Mouse (Mus musculus) limb, embryonic 12.5 days (tissue): ENCODE data around the gene Thtpa. TPM values are rescaled to one million over a fixed set of nuclear protein-coding genes. Genes with fewer than 3 reads are reported as not detected.

Source experiments
- ATAC-seq: fragments of 200-750 bp; cut with Nextera tagmentation; 2 replicates; pipeline ENCODE4 v1.8.0; 2017; ENCODE audit warnings: low read depth, moderate TSS enrichment; ENCODE audit not compliant: insufficient number of reproducible peaks, insufficient read depth, low FRiP score, low TSS enrichment
- H3K27ac ChIP-seq: fragments of 300-500 bp; sonication (generic); 2 replicates; pipeline ENCODE4 v1.5.1; 2016; ENCODE audit warnings: mild to moderate bottlenecking, moderate library complexity
- H3K27me3 ChIP-seq: fragments of 300-500 bp; sonication (generic); 2 replicates; pipeline ENCODE4 v1.6.1; 2016; ENCODE audit warnings: mild to moderate bottlenecking, moderate library complexity
- H3K36me3 ChIP-seq: fragments of 300-500 bp; sonication (generic); 2 replicates; pipeline ENCODE4 v1.6.1; 2016; ENCODE audit warnings: mild to moderate bottlenecking, moderate library complexity
- H3K4me1 ChIP-seq: fragments of 300-500 bp; sonication (generic); replicated peaks from 2 replicates; pipeline ENCODE4 v1.6.1; 2016
- H3K4me2 ChIP-seq: fragments of 300-500 bp; sonication (generic); 2 replicates; pipeline ENCODE4 v1.6.1; 2016; ENCODE audit warnings: mild to moderate bottlenecking, moderate library complexity
- H3K4me3 ChIP-seq: fragments of 300-500 bp; sonication (generic); replicated peaks from 2 replicates; pipeline ENCODE4 v1.5.1; 2016; ENCODE audit warnings: mild to moderate bottlenecking
- H3K9ac ChIP-seq: fragments of 300-500 bp; sonication (generic); replicated peaks from 2 replicates; pipeline ENCODE4 v1.6.1; 2016; ENCODE audit warnings: mild to moderate bottlenecking, moderate library complexity
- H3K9me3 ChIP-seq: fragments of 300-500 bp; sonication (generic); 2 replicates; pipeline ENCODE4 v1.6.1; 2016; ENCODE audit warnings: mild to moderate bottlenecking, moderate library complexity
- WGBS: fragments of 180-500 bp; shearing (Covaris S2); methylation state at CpG from one replicate; pipeline ENCODE4 v1.1.7; 2016; 5-methylcytosine and 5-hydroxymethylcytosine counted together
- polyA plus RNA-seq: library from polyadenylated mRNA; unstranded; fragments of >200 nt; fragmentation: Nextera tagmentation; extraction: Ambion mirVana; gene quantifications from 2 replicates; pipeline ENCODE4 v1.2.1, GENCODE M21; 2016

Gene Thtpa
- polyA plus RNA-seq, 1 experiment from 2014 or later = 24.0 TPM

- Histone ChIP-seq H3K9ac (no peak overlapping the region), H3K27ac (no peak overlapping the region), H3K4me1 (peaks cover 29% of the 10 kb centered on the region), H3K27me3 (peaks cover 61% of the 10 kb centered on the region), H3K4me2 (peak overlapping the region; percentile 6; the same call in 1 of the 2 replicates), H3K9me3 (no peaks in the 10 kb centered on the region), H3K36me3 (no peaks in the 10 kb centered on the region), H3K4me3 (no peak overlapping the region)
- 46% methylated on average over 9 of the region's 9 CpGs for WGBS
- no peak for ATAC-seq
Observed at GRCm38 (mm10) chr14:55108202-55108870, 13.8 kb downstream of the Thtpa start.

GRCm38 (mm10) chr14:55109048-55109873 is 14.7 kb downstream of the Thtpa start:
- 13% methylated on average over 21 of the region's 21 CpGs for WGBS
- Histone ChIP-seq H3K36me3 (no peaks in the 10 kb centered on the region), H3K4me1 (peaks cover 36% of the 10 kb centered on the region)

GRCm38 (mm10) chr14:55110076-55110475 is 15.5 kb downstream of the Thtpa start:
- H3K4me3 ChIP-seq = no peak overlapping the region
- no peaks in the 10 kb centered on the region for H3K9me3 ChIP-seq
- no peak overlapping the region for H3K4me2 ChIP-seq
- no peak overlapping the region for H3K9ac ChIP-seq
- peaks cover 41% of the 10 kb centered on the region for H3K4me1 ChIP-seq
- 19% methylated on average over 9 of the region's 9 CpGs for WGBS
- no peak overlapping the region for H3K27ac ChIP-seq
- no peaks in the 10 kb centered on the region for H3K36me3 ChIP-seq
- no peak for ATAC-seq
- H3K27me3 ChIP-seq = peaks cover 79% of the 10 kb centered on the region

More at GRCm38 (mm10) chr14:55109048-55109873, 14.7 kb downstream of the Thtpa start:
- no peak overlapping the region for H3K27ac ChIP-seq
- peaks cover 71% of the 10 kb centered on the region for H3K27me3 ChIP-seq
- no peak for ATAC-seq
- H3K9ac ChIP-seq = no peak overlapping the region
- no peak overlapping the region for H3K4me3 ChIP-seq
- H3K9me3 ChIP-seq = no peaks in the 10 kb centered on the region
- H3K4me2 ChIP-seq = peak overlapping the region; percentile 0; the same call in 1 of the 2 replicates

GRCm38 (mm10) chr14:55111720-55112119 is 17.1 kb downstream of the Thtpa start:
- Histone ChIP-seq H3K27ac (no peak overlapping the region), H3K4me2 (no peak overlapping the region), H3K36me3 (no peaks in the 10 kb centered on the region), H3K4me3 (no peak overlapping the region), H3K27me3 (peaks cover 95% of the 10 kb centered on the region), H3K9me3 (no peaks in the 10 kb centered on the region), H3K4me1 (peaks cover 47% of the 10 kb centered on the region), H3K9ac (no peak overlapping the region)
- no peak for ATAC-seq
- WGBS = 80% methylated on average over 2 of the region's 2 CpGs

GRCm38 (mm10) chr14:55113351-55113974 is 18.9 kb downstream of the Thtpa start:
- H3K4me2 ChIP-seq = peak overlapping the region; percentile 30
- 65% methylated on average over 51 of the region's 51 CpGs for WGBS

GRCm38 (mm10) chr14:55113975-55114645 is 19.5 kb downstream of the Thtpa start:
- Histone ChIP-seq H3K4me2 (peak overlapping the region; percentile 100), H3K4me3 (peak overlapping the region; percentile 67), H3K9ac (peak overlapping the region; percentile 70), H3K27me3 (peaks cover 87% of the 10 kb centered on the region), H3K36me3 (no peaks in the 10 kb centered on the region), H3K9me3 (no peaks in the 10 kb centered on the region), H3K4me1 (peaks cover 39% of the 10 kb centered on the region), H3K27ac (no peak overlapping the region)
- 7% methylated on average over 26 of the region's 26 CpGs for WGBS
- no peak for ATAC-seq

More at GRCm38 (mm10) chr14:55113351-55113974, 18.9 kb downstream of the Thtpa start:
- Histone ChIP-seq H3K4me1 (peaks cover 46% of the 10 kb centered on the region), H3K36me3 (no peaks in the 10 kb centered on the region), H3K4me3 (peak overlapping the region; percentile 67), H3K27ac (no peak overlapping the region), H3K27me3 (peaks cover 93% of the 10 kb centered on the region), H3K9ac (no peak overlapping the region), H3K9me3 (no peaks in the 10 kb centered on the region)
- ATAC-seq = no peak

- Histone ChIP-seq H3K9ac (peak overlapping the region; percentile 70), H3K4me2 (peak overlapping the region; percentile 100), H3K4me1 (peaks cover 34% of the 10 kb centered on the region), H3K36me3 (no peaks in the 10 kb centered on the region), H3K27ac (no peak overlapping the region), H3K27me3 (peaks cover 77% of the 10 kb centered on the region), H3K4me3 (peak overlapping the region; percentile 67), H3K9me3 (no peaks in the 10 kb centered on the region)
- peak; percentile 49; the same call in 1 of the 2 replicates for ATAC-seq
- under 1% methylated on average over 76 of the region's 78 CpGs for WGBS
Observed at GRCm38 (mm10) chr14:55114759-55115701, 20.4 kb downstream of the Thtpa start.

GRCm38 (mm10) chr14:55115846-55116245 is 21.3 kb downstream of the Thtpa start:
- no peak overlapping the region for H3K27ac ChIP-seq
- ATAC-seq = no peak
- H3K36me3 ChIP-seq = no peaks in the 10 kb centered on the region

GRCm38 (mm10) chr14:55116425-55117200 is 22.0 kb downstream of the Thtpa start, which contains the start of gene Jph4:
Jph4 (minus strand) TSS chr14:55116935.
- H3K4me2 ChIP-seq = peak within 1 kb of the TSS; percentile 100
- no peak within 1 kb of the TSS for H3K27ac ChIP-seq
- peaks cover 63% of the 10 kb centered on the region for H3K27me3 ChIP-seq
- no peaks in the 10 kb centered on the region for H3K36me3 ChIP-seq
- ATAC-seq = no peak
- peaks cover 34% of the 10 kb centered on the region for H3K4me1 ChIP-seq
- H3K9ac ChIP-seq = no peak within 1 kb of the TSS
- H3K9me3 ChIP-seq = no peaks in the 10 kb centered on the region
- 3% methylated on average over 21 of the region's 21 CpGs for WGBS
- peak within 1 kb of the TSS; percentile 67 for H3K4me3 ChIP-seq

More at GRCm38 (mm10) chr14:55115846-55116245, 21.3 kb downstream of the Thtpa start:
- Histone ChIP-seq H3K4me1 (peaks cover 34% of the 10 kb centered on the region), H3K9ac (peak overlapping the region; percentile 70), H3K4me3 (peak overlapping the region; percentile 67), H3K9me3 (no peaks in the 10 kb centered on the region), H3K27me3 (peaks cover 69% of the 10 kb centered on the region), H3K4me2 (peak overlapping the region; percentile 100)
- 3% methylated on average over 8 of the region's 8 CpGs for WGBS
